Mouse (Mus musculus) R1 (cell line): ENCODE data around the gene Sp8.
A peak's percentile ranks its signal among the peaks of the same experiment; 100 is the strongest.

Experiments used
- DNase-seq: peaks from one replicate; pipeline ENCODE4 v3.0.0-alpha.2; 2018; ENCODE audit warnings: low read depth, low spot score

Sp8 gene

DNA sequence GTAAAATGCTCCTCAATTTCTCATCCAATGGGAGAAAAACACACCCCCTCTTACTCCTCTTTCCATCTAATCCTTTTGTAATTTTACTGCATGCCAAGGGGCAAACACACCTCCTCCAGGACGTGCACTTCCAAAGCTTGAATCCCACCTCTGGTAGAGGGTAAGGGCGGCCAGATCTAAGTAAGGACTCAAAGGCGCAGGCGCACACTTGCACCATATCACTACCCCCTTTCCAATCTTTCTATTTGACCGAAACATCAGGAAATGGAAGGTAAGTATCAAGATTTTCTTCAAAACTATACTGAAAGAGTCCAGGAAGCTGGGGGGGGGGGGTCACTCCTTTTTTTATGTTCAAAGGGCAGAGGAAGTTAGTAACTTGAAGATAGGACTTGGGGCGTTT lies at the start of gene Sp8:
Gene Sp8, plus strand, starts transcription at position 109 of the 400 bp plus-strand sequence.
- DNase-seq = peak; percentile 28

DNA sequence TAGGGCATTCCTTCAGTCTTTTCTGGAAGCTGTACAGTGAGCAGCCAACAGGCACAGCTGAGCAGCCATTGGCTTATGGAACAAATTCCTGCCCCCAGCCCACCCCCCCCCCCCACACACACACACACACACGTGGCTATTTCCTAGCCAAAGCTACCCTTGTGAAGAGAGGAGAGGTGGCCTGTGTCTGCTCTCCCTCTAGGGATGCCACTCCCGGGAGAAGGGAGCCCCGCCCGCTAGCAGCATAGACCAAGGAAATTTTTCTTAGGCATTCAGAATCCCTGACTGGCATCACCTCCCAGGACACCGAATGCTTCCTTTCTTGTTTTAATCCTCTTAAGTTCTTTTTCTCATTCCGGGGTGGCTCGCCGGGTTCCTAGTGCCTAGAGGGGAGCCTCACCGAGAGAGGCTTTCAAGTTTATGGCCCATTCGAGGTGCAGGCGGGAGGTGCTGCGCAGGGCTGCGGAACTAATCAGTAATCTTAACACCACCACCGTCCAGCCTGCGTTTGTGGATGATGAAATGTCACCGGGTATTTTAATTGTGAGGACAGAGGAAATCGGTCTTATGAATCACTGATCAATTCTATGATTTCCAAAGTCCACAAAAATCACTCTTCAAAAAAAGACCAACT lies 34.7 kb upstream of the Sp8 start:
- peak; percentile 3 for DNase-seq

DNA sequence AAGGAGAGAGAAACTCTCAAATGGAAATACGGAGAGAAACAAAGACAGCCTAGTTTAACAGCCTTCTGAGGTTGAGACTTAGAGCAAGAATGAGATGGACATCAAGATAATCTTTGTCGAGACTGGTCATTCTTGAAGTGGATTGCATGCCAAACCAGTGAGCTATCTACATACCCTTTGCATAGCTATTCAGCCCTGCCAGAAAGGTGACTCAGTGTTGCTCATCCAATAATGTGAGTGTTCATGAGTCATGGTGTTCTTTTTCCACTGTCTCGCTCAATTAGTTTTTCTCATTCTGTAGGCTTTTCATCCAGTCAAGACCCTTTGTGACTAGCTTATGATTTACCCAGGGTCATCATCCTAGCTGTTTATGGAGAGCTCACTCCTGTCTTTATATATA lies 31.6 kb upstream of the Sp8 start:
- no peak for DNase-seq

DNA sequence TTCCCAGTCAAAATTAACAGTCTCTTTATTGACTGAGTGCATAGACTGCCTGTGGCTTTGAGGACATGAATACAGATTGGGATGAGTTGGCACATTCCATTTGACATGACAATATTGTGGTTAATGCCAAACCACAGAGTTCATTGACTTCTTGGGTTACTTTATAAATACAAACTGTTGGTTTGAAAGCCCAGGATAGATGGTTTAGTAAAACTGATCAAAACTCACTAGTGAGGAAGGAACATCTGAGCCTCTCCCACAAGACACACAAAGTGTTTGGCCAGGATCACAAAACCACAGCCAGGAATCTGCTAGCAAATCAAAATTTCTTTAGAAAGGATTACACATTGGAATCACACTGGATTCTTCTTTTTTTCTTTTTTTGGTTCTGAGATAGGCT lies 30.0 kb upstream of the Sp8 start:
- no peak for DNase-seq

DNA sequence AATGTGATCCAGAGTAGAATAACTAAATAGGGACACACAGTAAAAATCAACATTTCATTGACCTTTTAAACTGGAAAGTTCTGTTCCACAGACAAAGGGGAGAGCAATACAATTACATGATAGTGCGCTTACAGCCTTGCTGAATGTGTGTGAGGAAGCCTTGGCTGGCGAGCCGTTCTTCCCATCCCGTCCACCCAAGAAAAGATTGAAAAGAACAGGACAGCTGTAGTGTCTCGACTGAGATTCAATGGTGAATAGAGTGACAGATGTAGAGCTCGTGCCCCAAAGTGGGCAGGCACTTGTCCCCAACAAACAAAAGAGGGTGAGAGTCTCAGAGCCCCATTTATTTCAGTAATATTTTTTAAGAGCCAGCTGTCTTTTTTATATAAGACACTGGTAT lies 16.2 kb upstream of the Sp8 start:
- no peak for DNase-seq

DNA sequence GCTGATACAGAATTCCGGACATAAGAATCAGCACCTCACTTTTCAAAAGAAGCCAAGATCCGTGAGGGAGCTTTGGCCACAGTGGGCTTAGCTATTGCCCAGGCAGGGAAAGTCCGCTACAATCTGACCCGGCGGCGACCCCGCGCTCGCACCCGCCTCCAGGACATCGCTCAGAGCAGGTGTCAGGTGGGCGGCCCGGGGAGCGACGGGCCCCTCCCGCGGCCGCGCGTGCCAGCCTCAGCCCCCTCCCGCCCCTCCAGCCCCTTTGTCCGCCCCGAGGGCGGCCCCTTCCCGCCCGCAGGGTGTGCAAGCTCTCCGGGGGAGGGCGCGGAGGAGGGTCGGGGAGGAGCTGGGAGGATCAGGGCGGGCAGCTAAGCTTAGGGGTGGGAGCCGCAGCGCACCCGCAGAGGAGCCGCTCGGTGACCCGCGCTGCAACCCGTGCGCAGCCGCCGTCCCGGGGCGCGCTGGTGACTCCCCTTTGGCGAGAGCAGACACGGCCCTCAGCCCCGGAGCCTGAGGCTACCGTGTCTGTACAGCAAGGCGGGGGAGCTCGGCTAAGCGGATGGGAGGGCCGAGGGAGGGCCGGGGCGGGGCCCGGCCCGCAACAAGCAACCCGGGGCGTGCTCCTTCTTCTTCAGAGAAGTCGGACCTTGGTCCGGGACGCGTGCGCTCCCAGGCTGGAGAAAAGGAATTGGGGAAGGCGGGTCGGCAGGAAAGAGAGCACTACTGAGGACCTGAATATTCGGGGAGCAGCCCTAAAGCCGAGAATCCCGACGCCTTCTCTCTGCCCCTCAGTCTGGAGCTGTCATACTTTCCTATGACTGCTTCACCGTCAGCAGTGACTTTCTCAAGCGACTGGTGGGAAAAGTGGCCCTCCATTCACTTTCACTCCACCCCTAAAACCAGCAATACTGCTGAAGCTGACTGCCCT lies 9.5 kb upstream of the Sp8 start:
- peak; percentile 84 for DNase-seq

DNA sequence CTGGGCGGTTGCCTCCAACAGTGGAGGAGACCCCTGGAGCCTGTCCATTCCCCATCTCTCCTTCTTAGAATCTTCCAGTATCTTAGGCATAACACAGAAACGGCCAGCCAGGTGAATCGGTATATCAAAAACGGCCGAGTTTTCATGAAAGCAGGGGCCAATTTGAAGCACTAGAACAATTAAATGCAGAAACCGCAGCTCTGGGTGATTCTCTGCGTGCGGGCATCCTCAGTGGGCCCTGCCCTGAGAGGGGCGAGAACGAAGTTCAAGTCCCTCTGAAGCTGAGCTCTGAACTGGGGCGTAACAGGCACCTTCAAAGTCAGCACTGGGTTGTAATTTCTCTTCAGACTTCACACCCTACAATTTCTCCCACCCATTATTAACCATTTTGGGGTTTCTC lies 8.8 kb upstream of the Sp8 start:
- no peak for DNase-seq

DNA sequence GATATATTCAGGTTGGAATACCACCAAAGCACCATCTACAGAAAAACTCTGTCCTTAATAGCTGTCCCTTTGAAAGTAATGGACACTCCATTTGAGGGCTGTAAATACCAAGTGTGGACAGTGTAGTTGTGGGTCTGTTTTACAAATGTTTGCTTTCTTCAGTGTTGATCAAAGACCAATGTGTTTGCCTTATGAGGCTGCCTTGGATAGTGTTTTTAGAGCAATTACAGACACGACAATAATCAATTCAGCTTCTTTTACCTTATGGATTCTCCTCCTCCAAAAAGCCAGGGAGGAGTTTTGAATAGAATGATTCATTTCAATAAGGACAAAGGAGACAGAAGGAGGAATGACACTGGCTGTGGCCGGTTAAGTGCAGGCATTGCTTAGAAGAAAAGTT lies 7.9 kb upstream of the Sp8 start:
- DNase-seq = peak; percentile 37

DNA sequence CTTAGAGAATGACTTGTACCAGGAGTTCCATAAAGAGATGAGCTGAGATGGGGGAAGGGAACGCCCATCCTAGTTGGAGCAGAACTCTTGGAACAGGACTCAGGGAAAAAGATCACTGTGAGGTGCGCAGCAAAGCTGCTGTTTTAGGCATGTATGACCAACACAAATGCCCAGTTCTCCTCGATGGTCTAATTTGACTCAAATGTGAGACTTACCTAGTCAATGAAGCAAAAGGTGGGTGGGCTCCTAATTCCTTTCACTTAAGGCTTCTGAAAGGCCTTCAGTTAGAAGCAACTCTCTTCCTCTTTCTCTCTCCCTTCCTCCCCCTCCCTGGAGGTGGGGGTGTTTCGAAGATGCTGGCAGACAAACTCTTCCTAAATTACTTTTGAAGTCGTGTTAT lies 6.7 kb upstream of the Sp8 start:
- no peak for DNase-seq

DNA sequence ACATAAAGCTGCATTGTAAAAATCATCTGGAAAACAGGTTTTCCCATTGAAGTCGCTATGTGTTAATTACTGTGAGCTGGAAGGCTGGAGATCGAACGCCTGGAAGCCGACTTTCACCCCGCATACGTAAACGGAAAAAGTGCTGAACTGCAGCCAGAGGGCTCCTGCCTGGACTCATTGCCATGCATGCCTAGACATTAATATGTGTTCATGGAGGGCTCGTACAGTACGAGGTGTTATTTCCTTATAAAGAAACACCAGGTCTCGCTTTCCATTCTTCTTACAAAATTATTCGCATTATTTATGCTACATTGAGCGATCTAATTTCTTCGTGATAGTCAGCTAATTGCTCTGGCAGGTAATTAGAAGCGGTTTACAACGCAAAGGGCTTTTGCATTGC lies 5.8 kb upstream of the Sp8 start:
- DNase-seq = no peak

DNA sequence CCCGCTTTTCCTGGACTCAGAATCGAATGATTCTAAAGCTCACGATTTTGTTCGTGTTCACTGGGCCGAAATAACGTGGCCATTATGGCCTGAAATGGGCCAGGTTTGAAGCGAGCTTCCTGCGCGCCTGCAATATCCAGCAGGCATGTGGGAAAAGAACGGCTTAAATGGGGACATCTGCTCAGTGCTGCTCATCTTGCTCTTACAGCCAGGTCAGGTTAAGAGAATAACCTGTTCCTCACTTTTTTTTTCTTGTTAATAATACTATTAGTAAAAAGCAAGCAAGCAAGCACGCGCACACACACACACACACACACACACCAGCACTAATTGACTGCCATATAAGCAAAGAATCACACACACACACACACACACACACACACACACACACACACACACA lies 5.3 kb upstream of the Sp8 start:
- no peak for DNase-seq

DNA sequence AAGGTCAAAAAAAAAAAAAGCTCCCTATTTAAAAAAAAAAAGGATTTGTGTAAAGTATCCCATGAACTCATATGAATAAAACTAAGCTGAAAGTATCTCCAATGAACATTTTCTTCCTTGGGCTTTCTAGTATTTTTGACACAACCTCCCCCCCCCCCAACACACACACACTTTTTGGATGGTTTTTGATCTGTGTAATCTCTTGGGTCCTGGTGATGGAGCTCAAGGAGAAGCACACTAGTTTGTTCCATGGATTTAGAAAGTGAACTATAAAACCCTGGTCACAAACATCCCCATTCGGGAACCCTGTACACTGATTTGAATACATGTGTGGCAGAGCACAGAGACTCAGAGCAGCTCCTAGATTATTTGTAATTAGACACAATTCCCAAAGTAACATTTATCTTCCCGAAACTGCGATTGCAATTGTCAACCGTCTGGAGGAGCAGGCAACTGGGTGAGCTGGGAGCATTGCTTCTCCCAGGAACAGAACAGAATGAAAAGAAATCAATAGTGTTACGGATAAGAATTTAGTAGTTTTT lies 4.7 kb upstream of the Sp8 start:
- no peak for DNase-seq

DNA sequence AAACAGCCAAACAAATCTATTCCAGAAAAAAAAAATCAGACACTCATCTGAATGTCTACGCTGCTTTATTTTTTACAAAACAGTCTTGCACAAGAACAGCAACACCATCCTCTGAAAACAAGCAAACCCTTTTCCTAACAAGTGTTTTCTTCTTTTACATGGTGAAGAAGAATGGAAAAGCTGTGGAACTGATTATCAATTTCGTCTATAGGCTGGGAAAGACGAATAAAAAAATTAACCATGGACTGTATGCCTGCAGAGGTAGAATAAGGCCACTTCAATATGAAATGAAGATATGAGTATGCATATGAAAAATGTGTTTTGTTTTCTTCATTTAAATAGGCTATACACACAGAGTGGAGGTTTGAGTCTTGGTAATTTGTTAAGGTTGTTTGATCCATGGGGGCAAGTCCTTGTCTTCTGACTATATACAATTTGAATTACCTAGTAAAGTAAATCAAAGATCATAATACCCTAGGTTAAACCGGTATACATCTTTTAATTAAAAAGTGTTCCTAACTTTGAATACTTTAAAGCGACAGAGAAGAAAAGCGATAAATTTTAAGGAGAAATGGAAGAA lies 4.1 kb upstream of the Sp8 start:
- no peak for DNase-seq

DNA sequence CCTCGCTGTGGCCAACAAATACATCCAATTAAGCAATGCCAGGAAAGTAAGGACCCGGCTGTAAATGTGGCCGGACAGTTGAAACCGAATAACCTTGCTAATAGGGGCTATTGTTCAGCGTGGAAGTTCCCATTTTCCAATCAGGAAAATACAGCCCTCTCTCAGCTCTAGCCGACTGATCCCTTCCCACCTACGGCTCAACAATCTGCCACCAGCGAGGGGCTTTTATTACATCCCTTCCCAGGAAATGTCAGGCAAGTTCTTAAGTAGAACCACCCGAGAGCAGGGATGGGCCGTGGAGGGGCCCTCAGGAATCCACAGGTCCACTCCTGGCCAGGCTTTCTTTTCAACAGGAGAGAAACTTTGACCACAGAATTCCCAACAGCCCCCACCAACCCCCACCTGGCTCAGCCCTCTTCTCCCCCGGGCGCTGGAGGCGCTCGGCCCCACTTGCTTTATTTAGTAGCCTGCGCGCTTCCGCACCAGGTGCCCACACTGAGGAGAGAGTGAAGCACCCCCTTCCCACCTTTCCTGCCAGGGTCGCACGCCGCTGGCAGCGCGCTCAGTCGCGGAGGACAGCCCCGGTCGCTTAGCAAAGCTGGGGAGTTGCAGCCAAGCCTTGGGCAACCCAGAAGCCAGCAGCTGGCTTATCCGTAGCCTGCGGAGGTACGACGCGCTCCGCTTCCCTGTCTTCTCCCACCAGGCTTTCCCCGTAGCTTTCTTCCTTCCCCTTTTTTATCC lies 3.3 kb upstream of the Sp8 start:
- DNase-seq = peak; percentile 46

DNA sequence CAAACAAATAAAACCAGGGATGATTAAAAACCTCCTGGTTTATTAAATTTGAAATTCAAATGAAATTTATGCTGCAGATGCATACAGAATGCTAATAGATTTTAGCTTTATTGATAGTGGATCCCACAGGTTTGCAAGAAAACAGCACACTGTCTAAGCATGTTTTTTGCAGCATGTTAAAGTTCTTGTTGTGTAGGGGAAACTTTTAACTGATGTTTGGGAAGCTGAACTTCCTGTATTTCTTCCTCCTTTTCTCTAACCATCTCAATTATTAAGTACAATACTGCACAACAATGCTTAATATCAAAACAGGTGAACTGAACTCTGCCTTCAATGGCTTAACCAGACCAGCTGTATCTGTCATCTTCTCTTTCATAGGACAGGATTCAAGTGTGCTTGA lies 2.0 kb upstream of the Sp8 start:
- DNase-seq = no peak

DNA sequence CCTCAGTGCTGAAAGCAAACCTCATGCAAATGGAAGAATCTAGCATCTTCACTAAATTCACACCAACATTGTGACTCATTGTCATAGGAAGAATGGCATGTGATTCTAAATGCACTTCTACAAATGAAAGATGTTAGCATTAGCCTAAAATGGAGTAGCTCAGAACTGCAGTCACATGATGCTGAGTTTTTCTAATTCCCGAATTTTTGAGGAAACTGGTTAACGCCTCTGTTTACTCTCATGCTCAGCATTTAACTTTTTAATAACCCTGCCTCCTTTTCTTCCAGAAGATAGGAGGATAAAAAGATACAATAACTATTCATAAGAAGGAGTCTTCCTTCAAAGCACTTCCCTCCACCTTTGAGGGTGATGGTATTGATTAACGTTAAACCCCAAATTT lies 1.3 kb upstream of the Sp8 start:
- no peak for DNase-seq

DNA sequence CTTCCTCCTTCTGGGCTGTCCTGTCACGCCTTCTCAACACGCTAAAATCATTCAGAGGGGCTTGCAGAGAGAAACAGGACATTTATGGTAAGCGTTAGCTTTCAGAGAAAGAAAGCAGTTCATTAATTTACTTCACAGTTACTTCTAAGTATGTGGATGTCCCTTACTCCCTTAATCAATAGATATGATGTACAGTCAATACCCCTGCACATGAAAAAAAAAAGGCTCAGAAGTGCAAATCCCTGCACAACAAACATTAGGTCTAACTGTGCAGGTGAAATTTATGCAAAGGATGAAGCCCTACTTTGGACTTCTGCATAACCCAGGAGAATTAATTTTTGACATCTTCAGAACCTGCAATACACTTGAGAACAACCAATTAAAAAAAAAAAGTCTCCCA lies 778 bp upstream of the Sp8 start:
- no peak for DNase-seq

DNA sequence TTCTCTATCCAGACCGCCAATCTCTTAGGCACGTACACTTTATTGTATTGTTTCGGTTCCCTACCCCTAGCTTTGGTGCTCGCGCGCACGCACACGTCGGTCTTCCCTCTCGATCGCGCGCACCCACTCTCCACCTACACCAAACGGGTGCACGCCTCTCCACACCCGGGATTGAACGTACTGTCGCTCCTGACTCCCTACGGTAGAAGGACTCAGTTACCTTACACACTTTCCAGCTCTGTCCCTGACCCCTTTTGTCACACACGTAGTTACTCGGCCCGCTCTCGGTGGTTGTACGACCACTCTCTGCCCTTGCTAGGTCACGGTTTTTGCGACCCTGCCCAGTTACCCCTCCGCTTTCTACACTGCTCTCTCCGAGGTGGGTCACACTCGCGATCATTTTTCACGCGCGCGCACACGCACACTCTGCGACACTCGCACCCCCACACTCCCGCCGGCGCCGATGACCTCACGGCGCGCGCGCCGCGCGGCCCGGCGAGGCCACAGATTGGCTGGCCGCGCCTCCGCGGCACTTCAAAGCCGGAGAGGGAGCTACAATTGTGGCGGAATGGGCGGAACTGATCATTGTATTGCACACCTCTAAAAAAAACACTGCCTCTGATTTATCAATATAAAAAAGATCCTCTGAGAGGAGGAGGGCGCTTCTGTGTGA lies 656 bp downstream of the Sp8 start:
- peak; percentile 76 for DNase-seq

DNA sequence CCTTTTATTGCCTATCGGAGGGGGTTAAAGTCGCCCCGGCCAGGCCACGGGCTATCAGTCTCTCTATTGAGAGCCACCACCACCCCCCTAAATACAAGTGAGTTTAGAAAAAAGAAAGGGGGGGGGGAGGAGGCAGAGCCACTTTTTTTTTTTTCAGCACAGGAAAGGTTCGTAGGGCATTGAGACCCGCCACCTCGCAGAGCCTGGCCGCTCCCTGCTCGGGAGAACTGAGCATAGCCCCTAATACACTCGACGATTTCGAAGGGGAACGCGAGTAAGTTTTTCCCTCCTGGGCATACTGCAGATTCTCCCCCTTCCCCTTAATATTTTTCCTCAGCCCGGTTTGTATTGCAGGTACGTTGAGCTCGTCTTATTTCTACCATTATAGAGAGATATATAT lies 1.3 kb downstream of the Sp8 start:
- DNase-seq = peak; percentile 17

DNA sequence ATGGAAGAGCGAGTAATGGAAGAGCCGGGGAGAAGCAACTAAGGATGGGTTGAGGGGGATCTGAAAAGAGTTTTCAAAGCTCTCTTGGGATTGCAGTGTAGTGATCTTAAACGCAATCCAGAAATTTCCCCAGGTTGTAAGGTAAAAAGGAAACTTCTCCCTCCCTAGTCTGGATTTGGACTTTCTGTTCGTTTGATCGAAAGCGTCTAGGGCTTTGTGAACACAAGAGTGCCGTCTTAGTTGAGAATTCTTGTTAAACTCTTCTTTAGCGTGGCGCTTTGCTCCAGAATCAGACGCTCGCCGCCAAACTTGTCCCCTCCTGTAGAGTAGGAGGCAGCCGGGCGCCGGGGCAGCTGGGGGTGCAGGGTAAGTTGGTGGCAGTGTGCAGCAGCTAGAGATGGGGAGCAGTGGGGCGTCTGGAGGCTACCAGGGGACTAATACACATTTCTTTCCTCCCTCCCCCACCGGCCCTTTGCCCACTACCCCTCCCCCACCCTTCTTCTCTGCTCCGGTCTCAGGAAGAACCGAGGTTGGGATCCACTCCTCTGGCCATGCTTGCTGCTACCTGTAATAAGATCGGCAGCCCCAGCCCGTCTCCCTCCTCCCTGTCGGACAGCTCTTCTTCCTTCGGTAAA lies 1.8 kb downstream of the Sp8 start:
- no peak for DNase-seq
